Mouse (Mus musculus) ES-Bruce4 (cell line): ENCODE data around the gene Shc2.

Experiments used
- CTCF ChIP-seq: IDR thresholded peaks from one replicate; pipeline ENCODE4 v1.8.1; 2011; ENCODE audit warnings: low read depth, low read length
- EP300 ChIP-seq: IDR thresholded peaks from 2 replicates; pipeline ENCODE4 v1.6.1; 2011; ENCODE audit warnings: low read depth, low read length; ENCODE audit not compliant: insufficient read depth
- POLR2A ChIP-seq: IDR thresholded peaks from one replicate; pipeline ENCODE4 v1.8.1; 2011; ENCODE audit warnings: low read length; ENCODE audit not compliant: insufficient read depth

DNA sequence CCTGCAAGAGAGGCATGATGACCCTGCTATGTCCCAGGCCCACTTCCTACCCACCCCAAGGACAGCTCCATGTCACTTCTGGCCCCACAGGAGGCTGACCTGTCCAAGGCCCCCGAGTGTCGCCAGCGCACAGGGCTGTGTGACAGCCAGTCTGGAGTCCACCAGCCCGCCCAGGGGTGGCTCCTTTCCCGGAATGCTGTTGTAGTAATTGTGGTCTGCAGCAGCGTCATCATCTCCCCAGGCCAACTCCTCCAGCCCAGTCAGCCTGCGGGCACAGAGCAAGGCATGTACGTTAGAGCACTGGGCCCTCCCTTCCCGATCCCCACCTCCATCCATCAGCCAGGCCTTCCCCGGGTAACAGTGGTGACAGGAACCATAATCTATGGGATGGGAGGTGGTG is 11.6 kb downstream of the Shc2 start:
- TF ChIP-seq CTCF (no peak), EP300 (no peak), POLR2A (no peak)
